Mouse (Mus musculus) heart, embryonic 13.5 days (tissue): ENCODE measurements at regions not wholly inside any gene's neighbourhood (a gene's known extent, or its start where the extent isn't known, plus 50 kb on each side); places are given as distances from the start of the nearest gene placed in this dataset.
A peak's percentile ranks its signal among the peaks of the same experiment; 100 is the strongest.

Experiments
- ATAC-seq: fragments of 200-750 bp; cut with Nextera tagmentation; 2 replicates; pipeline ENCODE4 v1.8.0; 2017; ENCODE audit warnings: moderate TSS enrichment; ENCODE audit not compliant: insufficient number of reproducible peaks, low FRiP score, low TSS enrichment; ENCODE audit errors: extremely low read depth
- H3K27ac ChIP-seq: fragments of 300-500 bp; sonication (generic); replicated peaks from 2 replicates; pipeline ENCODE4 v1.5.1; 2015; ENCODE audit warnings: moderate library complexity, mild to moderate bottlenecking, inconsistent platforms
- H3K27me3 ChIP-seq: fragments of 300-500 bp; sonication (generic); replicated peaks from 2 replicates; pipeline ENCODE4 v1.6.1; 2015; ENCODE audit warnings: mild to moderate bottlenecking, inconsistent platforms
- H3K36me3 ChIP-seq: fragments of 300-500 bp; sonication (generic); 2 replicates; pipeline ENCODE4 v1.6.1; 2015; ENCODE audit warnings: mild to moderate bottlenecking, inconsistent platforms
- H3K4me1 ChIP-seq: fragments of 300-500 bp; sonication (generic); 2 replicates; pipeline ENCODE4 v1.6.1; 2015; ENCODE audit warnings: inconsistent platforms
- H3K4me2 ChIP-seq: fragments of 300-500 bp; sonication (generic); 2 replicates; pipeline ENCODE4 v1.6.1; 2015; ENCODE audit warnings: inconsistent platforms, mild to moderate bottlenecking, moderate library complexity
- H3K4me3 ChIP-seq: fragments of 300-500 bp; sonication (generic); 2 replicates; pipeline ENCODE4 v1.5.1; 2015; ENCODE audit warnings: moderate library complexity, mild to moderate bottlenecking, inconsistent platforms
- H3K9ac ChIP-seq: fragments of 300-500 bp; sonication (generic); 2 replicates; pipeline ENCODE4 v1.6.1; 2015; ENCODE audit warnings: inconsistent platforms, mild to moderate bottlenecking, moderate library complexity
- H3K9me3 ChIP-seq: fragments of 300-500 bp; sonication (generic); 2 replicates; pipeline ENCODE4 v1.6.1; 2016; ENCODE audit warnings: inconsistent platforms
- whole genome bisulfite sequencing: fragments of 180-500 bp; shearing (Covaris S2); methylation state at CpG from one replicate; pipeline ENCODE4 v1.1.7; 2015; ENCODE audit warnings: mixed read lengths; 5-methylcytosine and 5-hydroxymethylcytosine counted together

DNA sequence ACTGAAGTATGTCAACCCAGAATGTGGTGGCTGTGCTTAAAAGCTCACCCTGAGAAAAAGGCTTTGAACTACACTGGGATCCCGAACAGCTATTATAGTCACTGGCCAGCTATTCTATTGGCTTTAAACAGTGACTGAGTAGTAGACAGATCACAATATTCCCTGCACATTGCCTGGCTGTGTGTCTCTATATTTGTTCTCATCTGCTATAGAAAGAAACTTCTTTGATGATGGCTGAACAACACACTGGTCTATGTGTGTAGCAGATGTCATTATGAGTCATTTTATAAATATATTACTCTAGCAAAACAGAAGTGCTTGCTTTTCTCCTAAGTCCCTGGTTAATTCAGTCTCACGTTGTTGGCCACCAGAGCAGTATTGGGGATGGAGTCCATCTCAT lies 152.1 kb upstream of the Slco6d1 start:
- Histone ChIP-seq H3K36me3 (no peaks in the 10 kb centered on the region), H3K9me3 (no peaks in the 10 kb centered on the region), H3K9ac (no peak overlapping the region), H3K4me2 (no peak overlapping the region), H3K27ac (no peak overlapping the region), H3K4me3 (no peak overlapping the region), H3K27me3 (no peaks in the 10 kb centered on the region), H3K4me1 (peaks cover 11% of the 10 kb centered on the region)
- no peak for ATAC-seq
- 75% methylated on average over 2 of the region's 2 CpGs for WGBS

DNA sequence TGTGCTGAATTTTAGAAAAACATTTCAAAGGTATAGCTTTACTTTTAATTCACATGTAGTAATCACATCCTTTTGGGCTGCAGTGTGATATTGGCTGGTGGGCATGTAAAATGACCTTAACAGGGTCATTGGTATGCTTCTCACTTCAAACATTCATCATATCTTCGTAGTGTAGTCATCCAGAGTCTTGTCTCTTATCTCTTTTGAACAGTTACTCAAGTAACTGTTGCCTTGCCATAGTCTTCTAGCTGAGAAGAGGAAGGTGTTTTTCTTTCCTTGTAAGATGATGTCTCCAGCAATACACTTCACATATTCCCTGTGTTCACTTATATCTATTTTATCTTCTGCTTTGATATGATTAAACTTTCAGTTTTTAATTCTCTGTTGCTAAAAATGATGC lies 150.7 kb upstream of the Slco6d1 start:
- Histone ChIP-seq H3K4me1 (peaks cover 21% of the 10 kb centered on the region), H3K27ac (no peak overlapping the region), H3K36me3 (no peaks in the 10 kb centered on the region), H3K9me3 (no peaks in the 10 kb centered on the region), H3K4me3 (no peak overlapping the region), H3K9ac (no peak overlapping the region), H3K4me2 (no peak overlapping the region), H3K27me3 (no peaks in the 10 kb centered on the region)
- 33% methylated on average over 1 of the region's 1 CpGs for WGBS
- ATAC-seq = no peak

DNA sequence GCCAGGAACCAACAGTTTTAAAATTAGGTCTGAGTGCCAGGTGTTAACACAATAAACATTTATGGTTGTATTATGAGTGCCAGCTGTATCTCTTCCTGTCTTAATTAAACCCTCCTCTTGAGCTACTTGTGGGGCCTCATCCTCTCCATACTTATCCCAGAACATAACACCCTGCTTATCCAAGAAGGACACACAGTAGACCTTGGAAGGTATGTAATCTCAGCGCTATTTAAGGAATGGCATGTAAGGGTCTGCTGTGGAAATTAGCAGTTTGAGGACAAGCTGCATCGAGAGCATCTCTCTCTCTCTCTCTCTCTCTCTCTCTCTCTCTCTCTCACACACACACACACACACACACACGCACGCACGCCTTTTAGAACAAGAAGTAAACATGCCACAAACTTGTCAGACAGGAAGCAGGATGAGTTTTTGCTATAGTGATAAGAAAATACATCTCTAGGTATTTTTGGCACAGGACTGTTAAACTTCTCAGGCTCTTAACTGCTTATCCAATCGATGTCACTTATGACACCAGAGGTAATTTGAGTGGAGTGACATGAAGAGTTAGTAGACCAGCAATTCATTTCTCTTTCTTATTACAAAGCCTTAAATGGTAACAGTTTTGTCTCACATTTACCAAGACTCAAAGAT lies 146.8 kb upstream of the Slco6d1 start:
- peak overlapping the region; percentile 33 for H3K4me2 ChIP-seq
- H3K27ac ChIP-seq = peak overlapping the region; percentile 77
- WGBS = 17% methylated on average over 6 of the region's 6 CpGs
- H3K9me3 ChIP-seq = no peaks in the 10 kb centered on the region
- ATAC-seq = peak; percentile 63; the same call in 1 of the 2 replicates
- no peaks in the 10 kb centered on the region for H3K36me3 ChIP-seq
- H3K27me3 ChIP-seq = no peaks in the 10 kb centered on the region
- H3K4me3 ChIP-seq = no peak overlapping the region
- H3K9ac ChIP-seq = no peak overlapping the region
- H3K4me1 ChIP-seq = peaks cover 25% of the 10 kb centered on the region

DNA sequence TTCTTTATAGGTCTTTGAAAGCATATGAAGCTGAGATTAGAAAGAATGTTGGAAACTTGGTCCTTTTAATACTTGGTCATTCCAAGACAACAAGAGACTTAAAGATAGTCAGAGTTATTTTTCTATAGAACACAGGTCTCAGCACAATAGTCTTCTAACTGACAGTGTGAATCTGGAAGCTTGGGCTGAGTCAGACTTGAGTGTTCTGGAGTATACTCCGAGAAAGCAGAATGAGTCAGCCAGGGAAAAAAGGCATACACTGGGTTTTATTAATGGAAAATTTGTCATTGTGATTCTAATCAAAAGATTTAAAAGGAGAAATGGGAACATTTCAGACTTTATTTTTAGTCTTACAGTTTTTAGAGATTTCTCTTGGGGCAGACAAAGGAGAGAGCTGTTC lies 145.4 kb upstream of the Slco6d1 start:
- 64% methylated on average over 1 of the region's 1 CpGs for WGBS
- no peak for ATAC-seq
- no peak overlapping the region for H3K9ac ChIP-seq
- no peak overlapping the region; the same call in 1 of the 2 replicates for H3K27ac ChIP-seq
- H3K36me3 ChIP-seq = no peaks in the 10 kb centered on the region
- peaks cover 36% of the 10 kb centered on the region for H3K4me1 ChIP-seq
- no peaks in the 10 kb centered on the region for H3K9me3 ChIP-seq
- no peak overlapping the region for H3K4me2 ChIP-seq
- H3K4me3 ChIP-seq = no peak overlapping the region
- no peaks in the 10 kb centered on the region for H3K27me3 ChIP-seq

DNA sequence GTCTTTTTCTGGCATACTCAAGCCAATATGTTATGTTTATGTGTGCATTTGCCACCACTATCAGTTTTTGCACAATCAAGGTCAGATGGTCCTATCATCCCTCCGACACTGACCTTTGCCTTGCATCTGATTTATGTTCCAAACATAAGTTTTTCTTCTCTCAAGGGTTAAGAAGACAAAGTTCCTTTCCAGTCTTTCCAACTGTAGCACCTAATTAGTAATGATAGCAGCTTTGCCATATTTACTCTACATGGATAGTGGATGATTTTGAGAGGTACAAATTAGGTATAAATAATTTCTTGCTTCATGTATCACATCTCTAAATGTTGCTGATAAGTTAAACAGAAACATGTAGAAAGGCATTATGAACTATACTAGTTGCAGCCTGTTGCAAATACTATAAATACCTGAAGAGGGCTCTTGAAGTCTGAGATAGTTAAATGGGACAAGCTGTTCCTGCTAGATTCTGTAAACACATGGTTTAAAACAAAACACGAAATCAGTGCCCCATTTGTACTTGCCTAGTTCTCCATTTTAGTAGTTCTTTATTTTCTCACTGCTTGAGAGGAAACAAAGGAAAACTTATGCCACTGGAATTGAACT lies 141.4 kb upstream of the Slco6d1 start:
- Histone ChIP-seq H3K27ac (peak overlapping the region; percentile 34), H3K9ac (no peak overlapping the region), H3K4me1 (peaks cover 23% of the 10 kb centered on the region), H3K4me2 (peak overlapping the region; percentile 10; the same call in 1 of the 2 replicates), H3K36me3 (no peaks in the 10 kb centered on the region), H3K4me3 (no peak overlapping the region), H3K9me3 (no peaks in the 10 kb centered on the region), H3K27me3 (no peaks in the 10 kb centered on the region)
- ATAC-seq = no peak
- 34% methylated on average over 2 of the region's 2 CpGs for WGBS

DNA sequence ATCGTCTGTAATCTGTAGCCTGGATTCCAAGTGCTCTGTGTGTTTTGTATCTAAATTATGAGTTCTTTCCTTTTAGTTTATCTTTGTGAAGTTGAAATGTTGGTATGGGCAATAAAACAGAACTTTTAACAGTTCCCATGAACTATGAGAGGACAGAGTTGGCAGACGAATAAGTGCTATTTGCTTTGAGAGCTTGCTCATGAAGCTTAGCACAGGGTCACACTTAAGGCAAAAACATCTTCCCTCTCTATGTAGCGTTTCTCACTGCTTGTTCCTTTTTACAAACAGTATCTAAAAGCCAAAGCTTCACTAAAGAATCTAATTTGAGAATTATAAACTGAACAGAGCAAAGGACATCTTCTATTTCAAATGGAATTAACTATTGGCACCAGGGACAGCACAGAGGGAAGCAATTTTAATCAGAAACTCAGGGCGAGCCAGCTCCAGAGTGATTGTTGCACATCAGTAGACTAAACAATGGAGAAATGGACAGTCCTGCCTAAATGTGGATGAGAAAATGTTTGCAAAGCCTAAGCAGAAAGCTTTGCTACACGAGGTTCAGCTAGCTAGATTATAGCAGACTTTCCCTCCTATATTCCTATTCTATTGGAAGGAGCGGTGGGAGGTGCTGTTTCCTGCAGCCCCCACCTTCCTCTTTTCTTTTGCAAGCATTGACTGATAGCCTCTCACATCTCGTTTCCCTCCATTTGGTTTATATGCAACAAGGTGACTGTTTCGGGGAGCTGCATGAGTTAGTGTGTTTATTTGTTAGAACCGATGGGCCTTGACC lies 140.5 kb upstream of the Slco6d1 start:
- H3K4me2 ChIP-seq = no peak overlapping the region
- H3K27me3 ChIP-seq = no peaks in the 10 kb centered on the region
- H3K4me1 ChIP-seq = peaks cover 20% of the 10 kb centered on the region
- WGBS = 57% methylated on average over 9 of the region's 9 CpGs
- ATAC-seq = no peak
- H3K9me3 ChIP-seq = no peaks in the 10 kb centered on the region
- H3K9ac ChIP-seq = no peak overlapping the region
- peak overlapping the region; percentile 54; the same call in 1 of the 2 replicates for H3K27ac ChIP-seq
- H3K4me3 ChIP-seq = no peak overlapping the region
- no peaks in the 10 kb centered on the region for H3K36me3 ChIP-seq

DNA sequence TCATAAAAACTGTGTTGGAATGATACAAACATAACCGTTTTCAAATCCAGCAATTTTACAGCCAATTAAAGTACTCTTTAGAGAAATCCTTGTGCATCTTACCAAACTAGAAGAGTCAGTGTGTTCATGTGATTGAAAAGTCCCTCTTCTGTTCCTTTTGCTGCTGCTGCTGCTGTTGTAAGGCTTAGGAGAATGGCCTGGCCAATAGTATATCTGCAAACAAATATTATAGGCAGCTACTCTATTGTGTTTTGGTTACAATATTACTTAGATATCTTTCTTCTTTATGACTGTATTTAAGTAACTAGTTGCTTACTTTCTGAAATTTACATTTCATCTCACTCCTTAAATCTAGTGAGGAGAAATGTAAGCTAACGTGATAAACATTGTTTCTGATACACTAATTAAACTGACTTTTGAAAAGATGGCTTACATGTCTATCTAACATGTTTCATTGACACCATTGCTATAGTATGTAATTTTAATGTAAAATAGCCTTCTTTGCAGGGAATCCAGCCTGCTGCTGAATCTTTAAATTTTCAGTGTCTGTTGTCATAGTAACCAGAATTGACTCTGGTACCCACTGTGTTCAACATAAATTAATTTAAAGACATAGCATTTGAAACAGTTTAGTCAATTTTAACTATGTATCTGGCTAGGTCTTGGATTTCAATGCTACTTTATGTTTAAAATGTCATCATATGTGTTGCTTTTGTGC lies 139.7 kb upstream of the Slco6d1 start:
- Histone ChIP-seq H3K4me1 (peaks cover 20% of the 10 kb centered on the region), H3K27ac (peak overlapping the region; percentile 54), H3K9ac (no peak overlapping the region), H3K36me3 (no peaks in the 10 kb centered on the region), H3K4me2 (no peak overlapping the region), H3K27me3 (no peaks in the 10 kb centered on the region), H3K9me3 (no peaks in the 10 kb centered on the region; the same call in 1 of the 2 replicates), H3K4me3 (no peak overlapping the region)
- no peak for ATAC-seq
- WGBS = 72% methylated on average over 2 of the region's 2 CpGs

DNA sequence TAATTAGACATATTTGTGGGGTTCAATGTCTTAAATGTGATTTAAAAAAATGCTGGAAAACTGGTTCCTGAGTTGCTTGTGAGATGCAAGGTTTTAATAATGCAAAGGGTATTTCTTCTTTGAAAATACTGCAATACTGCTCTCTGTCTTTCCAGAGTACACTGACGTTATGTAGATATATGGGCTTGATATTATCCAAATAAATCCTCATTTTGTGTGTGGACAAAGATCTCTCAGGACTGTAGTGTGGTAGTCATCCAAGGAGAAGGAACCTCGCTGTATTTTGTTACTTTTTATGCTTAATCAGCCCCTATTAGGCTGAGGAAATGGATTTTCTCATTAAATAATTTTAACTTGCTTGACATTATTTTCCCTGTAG lies 139.2 kb upstream of the Slco6d1 start:
- 68% methylated on average over 2 of the region's 2 CpGs for WGBS
- Histone ChIP-seq H3K27ac (no peak overlapping the region), H3K9ac (no peak overlapping the region), H3K9me3 (no peaks in the 10 kb centered on the region; the same call in 1 of the 2 replicates), H3K4me3 (no peak overlapping the region), H3K27me3 (no peaks in the 10 kb centered on the region), H3K4me2 (no peak overlapping the region), H3K4me1 (peaks cover 20% of the 10 kb centered on the region), H3K36me3 (no peaks in the 10 kb centered on the region)
- no peak for ATAC-seq

DNA sequence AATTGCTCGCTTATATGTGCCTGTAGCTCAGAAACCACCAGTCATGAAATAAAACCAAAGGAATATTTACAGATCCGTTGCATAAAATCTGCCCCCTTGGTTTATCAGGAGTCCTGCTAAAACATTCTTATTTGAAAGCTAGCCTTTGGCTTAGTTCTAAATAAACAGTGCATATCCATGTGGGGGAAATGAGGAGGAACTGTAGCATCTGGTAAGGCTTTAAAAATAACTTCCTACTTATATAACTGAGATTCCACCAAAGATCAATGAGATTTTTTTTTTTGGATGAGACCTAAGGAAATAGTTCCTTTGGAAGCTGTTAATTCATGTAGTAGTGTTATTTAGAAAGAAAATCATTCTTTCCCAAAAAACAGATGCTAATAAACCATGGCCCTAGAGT lies 117.8 kb upstream of the Slco6d1 start:
- no peak overlapping the region for H3K27ac ChIP-seq
- no peaks in the 10 kb centered on the region for H3K36me3 ChIP-seq
- H3K9me3 ChIP-seq = no peaks in the 10 kb centered on the region
- no peak for ATAC-seq
- WGBS = 69% methylated on average over 2 of the region's 2 CpGs
- H3K4me1 ChIP-seq = no peaks in the 10 kb centered on the region
- H3K4me2 ChIP-seq = no peak overlapping the region
- H3K9ac ChIP-seq = no peak overlapping the region
- H3K27me3 ChIP-seq = no peaks in the 10 kb centered on the region
- no peak overlapping the region for H3K4me3 ChIP-seq

DNA sequence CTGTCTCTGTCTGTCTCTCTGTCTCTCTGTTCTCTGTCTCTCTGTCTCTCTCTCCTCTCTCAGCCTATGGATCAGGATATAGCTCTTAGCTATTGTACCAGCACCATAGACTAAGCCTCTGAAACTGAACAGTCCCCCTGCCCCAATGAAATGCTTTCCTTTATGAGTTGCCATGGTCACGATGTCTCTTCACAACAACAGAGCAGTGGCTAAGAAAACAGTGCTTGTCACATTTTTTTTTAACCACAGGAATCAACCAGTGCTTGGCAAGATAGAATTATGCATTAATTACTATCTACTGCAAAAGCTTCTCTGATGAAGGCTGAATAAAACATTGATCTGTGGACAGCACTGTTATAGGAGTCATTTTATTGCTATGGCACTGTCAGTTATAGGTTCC lies 114.6 kb upstream of the Slco6d1 start:
- Histone ChIP-seq H3K36me3 (no peaks in the 10 kb centered on the region), H3K4me2 (no peak overlapping the region), H3K27me3 (no peaks in the 10 kb centered on the region), H3K4me1 (peaks cover 5% of the 10 kb centered on the region; the same call in 1 of the 2 replicates), H3K9ac (no peak overlapping the region), H3K9me3 (no peaks in the 10 kb centered on the region), H3K27ac (no peak overlapping the region), H3K4me3 (no peak overlapping the region)
- ATAC-seq = no peak
- 78% methylated on average over 1 of the region's 1 CpGs for WGBS

DNA sequence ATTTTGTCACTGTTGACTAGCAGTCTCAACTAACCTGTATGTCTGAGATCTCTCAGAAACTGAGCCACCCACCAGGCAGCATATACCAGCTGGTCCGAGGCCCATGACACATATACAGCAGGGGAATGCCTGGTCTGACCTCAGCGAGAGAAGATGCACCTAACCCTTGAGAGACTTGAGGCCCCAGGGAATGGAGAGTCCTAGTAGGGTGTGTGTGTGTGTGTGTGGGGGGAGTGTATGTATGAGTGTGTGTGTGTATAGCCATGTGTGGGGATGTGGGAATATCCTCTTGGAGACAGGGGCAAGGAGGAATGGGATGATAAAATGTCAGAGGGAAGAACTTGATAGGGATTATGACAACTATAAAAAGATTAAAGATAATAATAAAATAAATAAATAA lies 113.4 kb upstream of the Slco6d1 start:
- Histone ChIP-seq H3K9me3 (no peaks in the 10 kb centered on the region), H3K4me3 (no peak overlapping the region), H3K36me3 (no peaks in the 10 kb centered on the region), H3K27me3 (no peaks in the 10 kb centered on the region), H3K4me1 (peaks cover 5% of the 10 kb centered on the region; the same call in 1 of the 2 replicates), H3K27ac (no peak overlapping the region), H3K9ac (no peak overlapping the region), H3K4me2 (no peak overlapping the region)
- WGBS = 83% methylated on average over 2 of the region's 2 CpGs
- ATAC-seq = no peak
